Mouse (Mus musculus) limb, embryonic 15.5 days (tissue): ENCODE measurements around the gene Ksr1. TPM values are rescaled to one million over a fixed set of nuclear protein-coding genes. Genes with fewer than 3 reads are reported as not detected.

Experiments
- ATAC-seq: fragments of 200-750 bp; cut with Nextera tagmentation; 2 replicates; pipeline ENCODE4 v1.8.0; 2017; ENCODE audit warnings: low read depth, moderate TSS enrichment; ENCODE audit not compliant: insufficient number of reproducible peaks, low FRiP score, low TSS enrichment
- H3K27ac ChIP-seq: fragments of 300-500 bp; sonication (generic); 2 replicates; pipeline ENCODE4 v1.5.1; 2015; ENCODE audit warnings: moderate library complexity, mild to moderate bottlenecking, inconsistent platforms
- H3K27me3 ChIP-seq: fragments of 300-500 bp; sonication (generic); 2 replicates; pipeline ENCODE4 v1.6.1; 2015; ENCODE audit warnings: inconsistent platforms
- H3K36me3 ChIP-seq: fragments of 300-500 bp; sonication (generic); 2 replicates; pipeline ENCODE4 v1.6.1; 2015; ENCODE audit warnings: inconsistent platforms
- H3K4me1 ChIP-seq: fragments of 300-500 bp; sonication (generic); 2 replicates; pipeline ENCODE4 v1.6.1; 2015; ENCODE audit warnings: inconsistent platforms
- H3K4me2 ChIP-seq: fragments of 300-500 bp; sonication (generic); 2 replicates; pipeline ENCODE4 v1.6.1; 2015; ENCODE audit warnings: mild to moderate bottlenecking, inconsistent platforms
- H3K4me3 ChIP-seq: fragments of 300-500 bp; sonication (generic); 2 replicates; pipeline ENCODE4 v1.5.1; 2015; ENCODE audit warnings: mild to moderate bottlenecking, inconsistent platforms
- H3K9ac ChIP-seq: fragments of 300-500 bp; sonication (generic); 2 replicates; pipeline ENCODE4 v1.6.1; 2015; ENCODE audit warnings: inconsistent platforms
- H3K9me3 ChIP-seq: fragments of 300-500 bp; sonication (generic); 2 replicates; pipeline ENCODE4 v1.6.1; 2016; ENCODE audit warnings: inconsistent platforms
- WGBS: fragments of 180-500 bp; shearing (Covaris S2); methylation state at CpG from one replicate; pipeline ENCODE4 v1.1.7; 2015; 5-methylcytosine and 5-hydroxymethylcytosine counted together
- polyA plus RNA-seq: library from polyadenylated mRNA; unstranded; fragments of >200 nt; fragmentation: Nextera tagmentation; extraction: Ambion mirVana; gene quantifications from 2 replicates; pipeline ENCODE4 v1.2.1, GENCODE M21; 2015

Ksr1 gene
- polyA plus RNA-seq, 1 experiment from 2014 or later, result 4.0 TPM

GRCm38 (mm10) chr11:79145283-79146265, 633 bp downstream of the Ksr1 start:
- Histone ChIP-seq H3K9me3 (no peaks in the 10 kb centered on the region), H3K27me3 (no peaks in the 10 kb centered on the region), H3K4me1 (peaks cover 42% of the 10 kb centered on the region), H3K27ac (peak overlapping the region; percentile 92), H3K4me3 (peak overlapping the region; percentile 91), H3K36me3 (no peaks in the 10 kb centered on the region), H3K9ac (peak overlapping the region; percentile 87), H3K4me2 (peak overlapping the region; percentile 70)
- ATAC-seq, result no peak
- under 1% methylated on average over 61 of the region's 62 CpGs for WGBS

GRCm38 (mm10) chr11:79144741-79145140, 1.5 kb downstream of the Ksr1 start:
- H3K9ac ChIP-seq, result no peak overlapping the region
- ATAC-seq, result no peak
- H3K4me1 ChIP-seq, result peaks cover 42% of the 10 kb centered on the region
- no peak overlapping the region for H3K27ac ChIP-seq
- no peaks in the 10 kb centered on the region for H3K9me3 ChIP-seq
- H3K4me2 ChIP-seq, result peak overlapping the region; percentile 70
- H3K36me3 ChIP-seq, result no peaks in the 10 kb centered on the region
- no peaks in the 10 kb centered on the region for H3K27me3 ChIP-seq
- 54% methylated on average over 1 of the region's 1 CpGs for WGBS
- peak overlapping the region; percentile 91 for H3K4me3 ChIP-seq

GRCm38 (mm10) chr11:79144043-79144591, 2.1 kb downstream of the Ksr1 start:
- peaks cover 42% of the 10 kb centered on the region for H3K4me1 ChIP-seq
- 84% methylated on average over 2 of the region's 2 CpGs for WGBS
- H3K9ac ChIP-seq, result no peak overlapping the region
- peak overlapping the region; percentile 91; the same call in 1 of the 2 replicates for H3K4me3 ChIP-seq
- no peaks in the 10 kb centered on the region for H3K27me3 ChIP-seq
- no peaks in the 10 kb centered on the region for H3K9me3 ChIP-seq
- H3K27ac ChIP-seq, result no peak overlapping the region
- ATAC-seq, result no peak
- H3K4me2 ChIP-seq, result peak overlapping the region; percentile 22
- no peaks in the 10 kb centered on the region for H3K36me3 ChIP-seq

GRCm38 (mm10) chr11:79143322-79143721, 2.9 kb downstream of the Ksr1 start:
- no peaks in the 10 kb centered on the region for H3K9me3 ChIP-seq
- 73% methylated on average over 3 of the region's 3 CpGs for WGBS
- no peak overlapping the region for H3K4me3 ChIP-seq
- H3K9ac ChIP-seq, result no peak overlapping the region
- no peak overlapping the region for H3K4me2 ChIP-seq
- H3K36me3 ChIP-seq, result no peaks in the 10 kb centered on the region
- H3K4me1 ChIP-seq, result peaks cover 50% of the 10 kb centered on the region
- H3K27me3 ChIP-seq, result no peaks in the 10 kb centered on the region
- H3K27ac ChIP-seq, result no peak overlapping the region
- no peak for ATAC-seq

- peaks cover 54% of the 10 kb centered on the region for H3K4me1 ChIP-seq
- WGBS, result 86% methylated on average over 11 of the region's 11 CpGs
- H3K9ac ChIP-seq, result no peak overlapping the region
- H3K4me2 ChIP-seq, result no peak overlapping the region
- ATAC-seq, result no peak
- no peak overlapping the region for H3K4me3 ChIP-seq
- H3K9me3 ChIP-seq, result no peaks in the 10 kb centered on the region
- no peak overlapping the region for H3K27ac ChIP-seq
- H3K36me3 ChIP-seq, result no peaks in the 10 kb centered on the region
- H3K27me3 ChIP-seq, result no peaks in the 10 kb centered on the region
These were observed 3.8 kb downstream of the Ksr1 start for GRCm38 (mm10) chr11:79142381-79142780.

DNA sequence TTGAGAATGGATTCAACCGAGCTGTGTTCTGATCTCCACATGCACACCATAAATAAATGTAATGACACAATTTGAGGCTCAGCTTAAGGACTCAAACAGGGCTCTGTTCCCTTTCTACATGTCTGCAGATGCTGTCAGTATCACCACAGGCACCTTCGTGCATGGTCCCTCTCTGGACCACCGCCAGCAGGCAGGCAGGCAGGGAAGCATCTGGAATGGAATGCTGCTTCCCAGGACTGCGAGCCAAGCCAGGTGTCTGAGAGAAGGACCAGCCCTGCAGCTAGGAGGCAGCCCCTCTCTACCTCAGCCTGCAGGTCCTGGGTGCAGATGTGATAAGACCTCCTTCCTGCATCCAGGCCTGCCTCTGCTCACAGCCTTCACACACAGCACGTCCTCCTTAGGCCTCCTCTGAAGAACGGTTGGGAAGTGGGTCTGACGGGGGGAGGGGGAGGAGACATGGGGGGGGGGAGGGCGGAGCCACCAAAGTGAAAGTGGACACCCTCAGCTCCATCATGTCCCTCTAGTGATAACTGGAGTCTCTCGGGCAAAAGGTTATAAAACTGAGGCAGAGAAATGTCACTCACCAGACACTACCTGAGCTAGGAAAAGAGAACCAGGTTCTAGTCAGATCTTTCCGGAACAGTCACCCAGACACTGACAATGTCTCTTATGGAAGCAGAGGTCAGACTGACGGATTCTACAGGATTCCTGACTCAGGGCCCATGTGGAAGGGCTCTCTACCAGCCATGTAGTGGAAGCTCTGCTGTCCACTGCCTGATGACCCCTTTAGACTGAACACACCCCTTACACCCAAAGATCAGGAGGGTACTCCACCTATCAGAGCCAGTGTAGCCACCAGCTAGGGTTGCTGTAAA, 4.7 kb downstream of the Ksr1 start:
- no peak overlapping the region for H3K27ac ChIP-seq
- H3K4me2 ChIP-seq, result no peak overlapping the region
- no peak for ATAC-seq
- no peaks in the 10 kb centered on the region for H3K27me3 ChIP-seq
- H3K9ac ChIP-seq, result no peak overlapping the region
- no peak overlapping the region for H3K4me3 ChIP-seq
- H3K36me3 ChIP-seq, result no peaks in the 10 kb centered on the region
- no peaks in the 10 kb centered on the region for H3K9me3 ChIP-seq
- peaks cover 53% of the 10 kb centered on the region for H3K4me1 ChIP-seq
- 30% methylated on average over 11 of the region's 11 CpGs for WGBS

DNA sequence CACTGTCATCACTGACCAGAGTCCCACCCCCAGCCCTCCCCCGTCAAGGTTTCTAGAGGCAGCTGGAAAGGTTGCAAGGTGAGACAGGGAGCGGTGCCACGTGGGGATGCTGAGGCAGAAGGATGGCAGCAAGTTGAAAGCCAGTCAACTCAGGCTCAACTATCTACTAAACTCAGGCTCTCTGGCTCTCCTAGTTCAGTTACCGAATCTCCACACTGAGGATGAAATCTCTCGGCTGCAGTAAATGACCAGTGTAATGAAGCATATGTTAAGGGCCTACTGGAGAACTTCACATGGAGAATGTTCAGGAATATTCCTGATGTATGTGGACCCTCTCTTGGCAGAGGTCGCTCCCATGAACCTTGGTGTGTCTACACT, 5.7 kb downstream of the Ksr1 start:
- H3K4me2 ChIP-seq, result no peak overlapping the region
- WGBS, result 87% methylated on average over 6 of the region's 6 CpGs
- no peak overlapping the region for H3K4me3 ChIP-seq
- H3K27ac ChIP-seq, result no peak overlapping the region
- H3K9me3 ChIP-seq, result no peaks in the 10 kb centered on the region
- H3K9ac ChIP-seq, result no peak overlapping the region
- H3K27me3 ChIP-seq, result no peaks in the 10 kb centered on the region
- ATAC-seq, result no peak
- H3K4me1 ChIP-seq, result peaks cover 62% of the 10 kb centered on the region
- H3K36me3 ChIP-seq, result no peaks in the 10 kb centered on the region

GRCm38 (mm10) chr11:79139878-79140510, 6.2 kb downstream of the Ksr1 start:
- WGBS, result 81% methylated on average over 11 of the region's 11 CpGs
- H3K27ac ChIP-seq, result no peak overlapping the region
- no peaks in the 10 kb centered on the region for H3K9me3 ChIP-seq
- no peak overlapping the region for H3K4me2 ChIP-seq
- H3K9ac ChIP-seq, result no peak overlapping the region
- no peak overlapping the region for H3K4me3 ChIP-seq
- peaks cover 62% of the 10 kb centered on the region for H3K4me1 ChIP-seq
- H3K36me3 ChIP-seq, result no peaks in the 10 kb centered on the region
- no peak for ATAC-seq
- H3K27me3 ChIP-seq, result no peaks in the 10 kb centered on the region

GRCm38 (mm10) chr11:79138621-79139020, 7.6 kb downstream of the Ksr1 start:
- Histone ChIP-seq H3K27ac (peak overlapping the region; percentile 43; the same call in 1 of the 2 replicates), H3K36me3 (no peaks in the 10 kb centered on the region), H3K4me2 (no peak overlapping the region), H3K4me1 (peaks cover 58% of the 10 kb centered on the region), H3K27me3 (no peaks in the 10 kb centered on the region), H3K9me3 (no peaks in the 10 kb centered on the region), H3K9ac (no peak overlapping the region), H3K4me3 (no peak overlapping the region)
- ATAC-seq, result no peak
- WGBS, result 76% methylated on average over 6 of the region's 6 CpGs

- H3K4me1 ChIP-seq, result peaks cover 53% of the 10 kb centered on the region
- no peak for ATAC-seq
These were observed 9.0 kb downstream of the Ksr1 start for GRCm38 (mm10) chr11:79137245-79137644.

DNA sequence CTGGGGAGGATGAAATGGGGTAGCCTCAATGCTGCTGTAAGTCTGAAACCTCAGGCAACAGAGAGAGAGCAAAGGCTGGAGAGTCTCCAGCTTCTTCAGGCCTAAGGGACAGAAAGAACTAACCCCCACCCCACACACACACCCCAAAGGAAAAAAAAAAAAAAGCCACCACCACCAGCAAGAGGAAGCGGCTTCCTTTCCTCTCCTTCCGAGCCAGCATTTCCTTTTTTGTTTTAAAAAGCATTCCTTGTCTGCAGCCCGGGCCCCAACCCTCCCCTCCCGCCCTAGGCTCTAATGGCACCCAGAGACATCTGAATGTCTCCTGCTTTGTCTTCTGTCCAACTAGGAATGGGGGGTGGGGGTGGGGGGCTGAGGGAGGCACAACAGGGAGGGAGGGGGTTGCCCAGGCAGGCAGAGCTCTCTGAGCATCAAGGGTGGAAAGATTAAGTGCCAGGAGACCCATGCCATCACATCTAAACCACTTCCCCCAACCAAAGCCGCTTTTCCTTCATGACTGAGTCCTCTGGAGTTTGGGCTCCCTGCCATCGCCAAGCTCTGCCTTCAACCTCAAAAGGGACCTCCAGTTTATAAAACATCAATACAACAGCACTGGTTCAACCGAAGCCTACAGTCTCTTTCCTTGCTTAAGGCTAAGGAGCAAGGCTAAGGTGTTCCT, 10.4 kb downstream of the Ksr1 start:
- 32% methylated on average over 7 of the region's 7 CpGs for WGBS
- H3K27ac ChIP-seq, result peak overlapping the region; percentile 77

More at GRCm38 (mm10) chr11:79137245-79137644, 9.0 kb downstream of the Ksr1 start:
- 79% methylated on average over 5 of the region's 5 CpGs for WGBS
- no peak overlapping the region for H3K9ac ChIP-seq
- H3K27me3 ChIP-seq, result no peaks in the 10 kb centered on the region
- H3K36me3 ChIP-seq, result no peaks in the 10 kb centered on the region
- H3K4me2 ChIP-seq, result no peak overlapping the region
- H3K9me3 ChIP-seq, result no peaks in the 10 kb centered on the region
- no peak overlapping the region for H3K27ac ChIP-seq
- H3K4me3 ChIP-seq, result no peak overlapping the region

More for the DNA sequence above, 10.4 kb downstream of the Ksr1 start:
- no peak overlapping the region for H3K9ac ChIP-seq
- H3K4me1 ChIP-seq, result peaks cover 53% of the 10 kb centered on the region
- no peak overlapping the region for H3K4me2 ChIP-seq
- no peak overlapping the region for H3K4me3 ChIP-seq
- H3K9me3 ChIP-seq, result no peaks in the 10 kb centered on the region
- H3K36me3 ChIP-seq, result no peaks in the 10 kb centered on the region
- no peaks in the 10 kb centered on the region for H3K27me3 ChIP-seq
- ATAC-seq, result no peak
